Mouse (Mus musculus) lung, adult 2 months (tissue): ENCODE measurements at regions not wholly inside any gene's neighbourhood (a gene's known extent, or its start where the extent isn't known, plus 50 kb on each side); places are given as distances from the start of the nearest gene placed in this dataset.

Source experiments
- CTCF ChIP-seq: fragments of 200-500 bp; IDR thresholded peaks from 2 replicates; pipeline ENCODE4 v1.5.1; 2011; ENCODE audit warnings: mild to moderate bottlenecking, low read length, control low read depth; ENCODE audit not compliant: insufficient read depth
- POLR2A ChIP-seq: fragments of 200-500 bp; IDR thresholded peaks from 2 replicates; pipeline ENCODE4 v1.6.1; 2011; ENCODE audit warnings: low read depth, mild to moderate bottlenecking, control low read depth, low read length, borderline replicate concordance; ENCODE audit errors: extremely low read depth

DNA sequence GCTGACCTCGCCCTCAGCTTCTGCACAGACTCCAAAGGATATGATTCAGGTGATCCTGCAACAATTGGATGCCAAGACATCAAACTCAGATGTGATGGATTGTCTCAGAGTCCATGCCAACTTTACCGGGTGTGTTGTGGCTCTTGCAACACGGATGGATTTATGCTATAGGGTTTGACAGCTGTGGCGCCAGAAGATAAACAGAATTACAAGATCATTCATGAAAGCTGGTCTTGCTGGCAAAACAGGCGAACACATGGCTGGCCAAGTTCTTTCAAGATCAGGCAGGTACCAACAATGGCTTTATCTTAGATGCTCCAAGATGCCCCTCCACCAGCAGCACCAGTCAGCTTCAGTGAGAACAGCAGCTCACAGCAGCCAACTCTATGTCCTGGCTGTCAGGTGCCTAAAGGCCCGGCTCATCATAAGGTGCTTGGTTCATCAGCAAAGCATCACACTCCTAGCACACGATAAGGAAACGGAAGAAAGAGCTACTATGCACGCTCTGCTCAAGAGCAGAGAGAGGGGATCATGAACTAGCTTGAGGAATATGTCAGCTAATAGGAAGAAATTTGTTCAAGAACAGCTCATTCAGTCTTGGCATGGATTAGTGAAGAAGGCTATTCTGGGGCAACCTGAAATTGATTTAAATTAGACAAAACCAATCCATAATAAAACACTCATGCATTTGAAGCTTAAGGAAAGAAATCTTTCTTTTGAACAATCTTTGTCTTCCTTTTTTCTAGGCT, 229.9 kb upstream of the Map3k1 start:
- no peak for TF ChIP-seq CTCF
- no peak for TF ChIP-seq POLR2A
